Mouse (Mus musculus) 3134 (cell line): ENCODE measurements around the gene Fam83f.

ENCODE experiments used
- DNase-seq: peaks from one replicate; pipeline ENCODE4 v3.0.0-alpha.2; 2011; ENCODE audit warnings: low spot score; ENCODE audit not compliant: insufficient read length; ENCODE audit errors: extremely low read depth

Fam83f gene

GRCm38 (mm10) chr15:80660963-80661362 lies 10.7 kb upstream of the Fam83f start:
- no peak for DNase-seq

DNA sequence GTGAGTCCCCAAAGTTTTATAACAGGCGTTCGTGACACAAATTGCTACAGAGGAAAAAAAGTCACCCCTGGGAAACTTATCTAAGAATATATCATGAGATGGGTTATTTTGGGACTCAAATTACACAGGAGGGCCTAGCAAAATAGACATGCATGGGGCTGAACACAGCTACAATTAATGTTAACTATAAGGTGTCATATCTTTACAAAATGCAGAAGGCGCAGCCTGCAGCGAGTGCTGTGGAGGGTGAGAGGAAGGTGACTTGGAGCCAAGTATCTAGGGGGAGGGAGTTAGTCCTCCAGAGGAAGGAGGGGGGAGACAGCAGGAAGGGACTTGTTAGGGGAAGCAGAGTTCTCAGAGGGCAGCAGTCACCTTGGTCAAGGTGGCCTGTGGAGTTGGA lies 7.2 kb upstream of the Fam83f start:
- DNase-seq = no peak

DNA sequence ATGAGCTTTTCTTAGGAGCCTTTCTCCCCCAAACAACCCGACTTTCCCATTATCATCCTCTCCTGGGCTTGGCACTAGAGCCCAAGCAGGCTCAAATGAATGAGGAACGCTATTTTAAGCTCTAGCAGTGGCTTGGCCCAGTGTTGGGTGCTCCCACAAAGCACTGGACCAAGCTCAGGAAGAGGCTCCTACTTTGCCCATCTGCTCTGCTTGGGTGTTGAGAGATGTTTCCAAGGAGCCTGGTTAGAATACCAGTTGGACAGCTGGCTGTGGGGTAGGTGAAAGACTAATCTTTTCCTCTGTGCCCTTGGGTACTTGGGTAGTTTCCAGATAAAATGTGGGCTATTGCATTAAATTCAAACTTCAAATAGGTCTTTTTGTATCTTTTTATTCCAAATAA lies 1.2 kb downstream of the Fam83f start:
- no peak for DNase-seq

DNA sequence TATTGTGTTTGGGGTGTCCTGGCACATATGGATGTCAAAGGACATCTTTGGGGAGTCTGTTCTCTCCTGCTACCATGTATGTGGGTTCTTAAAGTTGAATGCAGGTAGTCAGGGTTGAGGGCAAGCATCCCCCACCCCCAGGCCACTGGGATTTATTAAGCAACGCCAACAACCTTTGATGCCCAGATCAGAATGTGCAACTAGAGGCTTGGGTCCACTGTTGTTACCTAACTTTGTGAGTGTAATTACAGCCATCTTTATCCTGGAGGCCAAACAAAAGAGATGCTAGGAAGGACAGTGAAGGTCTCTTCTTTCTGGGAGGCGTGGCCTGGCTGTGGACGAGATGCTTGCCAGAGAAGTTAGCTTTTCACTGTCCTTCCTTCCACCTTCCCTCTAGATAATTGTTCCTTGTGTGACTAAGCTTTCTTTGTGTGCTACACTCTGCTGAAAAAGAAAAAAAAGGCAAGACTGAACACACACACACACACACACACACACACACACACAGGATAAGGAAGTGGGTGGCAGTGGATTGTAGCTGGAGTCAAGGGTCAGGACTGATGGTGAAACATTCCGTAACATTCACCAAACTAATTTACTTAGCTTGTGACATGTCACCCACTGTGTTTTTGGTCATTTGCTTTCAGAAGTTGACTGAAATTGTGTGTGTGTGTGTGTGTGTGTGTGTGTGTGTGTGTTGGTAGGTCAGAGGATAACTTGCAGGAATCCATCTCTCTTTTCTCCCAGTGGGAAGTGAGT lies 1.9 kb downstream of the Fam83f start:
- no peak for DNase-seq

DNA sequence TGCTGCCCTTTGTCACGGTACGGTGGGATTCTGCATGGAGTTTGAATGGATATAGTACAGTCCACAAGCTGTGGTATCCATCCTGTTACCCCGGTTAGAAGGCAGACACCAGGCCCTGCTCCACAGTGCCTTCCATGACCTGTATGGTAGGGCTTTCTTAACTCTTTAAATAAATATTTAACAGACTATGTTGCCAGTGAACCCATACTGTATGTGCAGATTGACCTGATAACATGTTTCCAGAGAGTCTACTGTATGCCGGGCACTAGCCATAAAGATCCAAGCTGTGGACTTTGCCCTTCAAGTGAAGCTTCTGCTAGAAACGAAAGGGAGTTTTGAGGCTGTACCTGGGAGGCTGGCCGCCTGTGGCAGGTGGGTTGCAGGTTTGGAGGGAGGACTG lies 3.1 kb downstream of the Fam83f start:
- no peak for DNase-seq

GRCm38 (mm10) chr15:80679515-80680215 lies 8.0 kb downstream of the Fam83f start:
- DNase-seq = no peak

DNA sequence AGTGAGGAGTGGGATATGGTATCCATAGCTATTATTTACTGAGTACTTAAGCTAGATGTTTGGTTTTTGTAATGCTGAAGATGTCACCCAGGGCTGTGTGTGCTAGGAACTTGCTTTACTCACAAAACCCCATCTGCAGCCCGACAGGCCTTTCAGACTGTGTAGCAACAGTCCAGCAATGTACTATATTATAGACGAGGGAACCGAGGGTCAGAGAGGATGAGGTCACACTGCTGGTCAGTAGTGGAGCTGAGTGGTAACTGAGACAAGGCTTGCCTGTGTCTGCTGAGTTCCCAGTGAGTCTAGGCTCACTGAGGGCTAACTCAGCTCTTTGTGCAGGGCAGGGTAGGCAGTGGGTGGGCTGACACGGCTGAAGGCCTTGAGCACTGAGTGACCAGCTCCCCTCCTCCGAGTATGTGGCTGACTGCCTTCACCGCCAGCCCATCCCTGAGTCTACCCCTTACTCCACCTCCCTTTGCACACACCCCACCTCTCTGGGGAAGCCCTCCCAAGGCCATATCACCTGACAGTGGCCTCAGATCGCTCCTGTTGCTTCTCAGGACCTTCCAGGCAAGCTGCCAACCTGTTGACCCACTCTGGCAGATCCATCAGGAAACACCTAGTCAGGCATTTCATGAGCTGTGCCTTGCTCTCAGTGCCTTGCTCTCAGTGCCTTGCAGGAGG lies 8.8 kb downstream of the Fam83f start:
- DNase-seq = no peak

DNA sequence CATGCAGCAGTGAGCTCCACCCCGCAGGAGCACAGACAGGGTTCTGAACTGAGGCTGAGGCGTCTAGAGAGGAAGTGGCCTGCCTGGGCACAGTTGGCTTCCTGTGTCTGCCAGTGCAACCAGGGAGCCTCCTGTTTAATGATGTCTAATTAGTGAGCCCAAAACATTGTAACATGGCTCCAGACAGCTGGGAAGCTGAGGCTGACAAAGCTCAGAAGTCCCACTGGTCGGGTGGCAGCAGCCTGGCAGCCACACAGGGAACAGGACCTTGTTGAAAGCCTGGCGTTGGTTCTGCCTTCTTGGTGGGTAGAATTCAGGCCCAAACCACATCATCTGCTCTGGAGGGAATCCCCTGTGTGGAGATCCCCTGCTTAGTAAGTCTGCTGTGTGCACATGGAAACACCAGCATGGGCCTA lies 9.8 kb downstream of the Fam83f start:
- DNase-seq = no peak

- DNase-seq = no peak
Measured at GRCm38 (mm10) chr15:80682343-80682742, 10.7 kb downstream of the Fam83f start.

DNA sequence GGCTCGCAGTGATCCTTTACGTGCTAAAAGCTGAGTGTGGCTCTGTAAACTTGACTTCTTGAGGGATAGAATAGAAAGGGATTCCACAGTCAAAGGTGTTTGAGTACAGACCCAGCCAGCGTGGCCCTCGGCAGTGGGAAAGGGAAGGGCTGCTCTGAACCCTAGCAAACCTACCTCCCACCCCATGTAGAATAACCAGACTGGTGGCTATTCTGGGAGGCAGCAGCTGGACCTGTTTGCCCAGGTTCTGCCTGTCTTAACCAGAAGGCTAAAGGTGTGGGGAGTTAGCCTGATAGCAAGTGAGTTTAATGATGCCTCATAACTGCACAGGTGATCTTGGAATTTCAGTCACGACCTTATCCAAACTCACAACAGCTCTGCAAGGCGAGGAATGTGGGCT lies 11.5 kb downstream of the Fam83f start:
- no peak for DNase-seq

DNA sequence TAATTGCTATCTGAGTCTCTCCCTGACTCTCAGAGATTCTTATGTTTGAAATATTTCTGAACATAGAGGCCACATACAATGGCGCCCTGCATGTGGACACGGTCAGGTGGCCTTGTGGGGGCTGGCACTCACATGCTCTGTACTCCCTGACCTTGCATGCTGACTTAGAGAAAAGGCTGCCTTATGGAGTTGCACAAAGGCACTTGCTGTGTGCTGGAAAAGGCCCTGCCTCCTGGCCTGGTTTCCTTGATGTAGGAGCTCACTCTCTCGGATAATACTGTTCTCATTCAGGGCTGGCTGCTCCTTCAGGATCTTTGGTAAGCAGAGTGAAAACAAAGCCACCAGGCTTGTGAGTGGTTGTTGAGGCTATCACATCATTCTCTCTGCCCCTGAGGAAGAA lies 12.3 kb downstream of the Fam83f start:
- no peak for DNase-seq

DNA sequence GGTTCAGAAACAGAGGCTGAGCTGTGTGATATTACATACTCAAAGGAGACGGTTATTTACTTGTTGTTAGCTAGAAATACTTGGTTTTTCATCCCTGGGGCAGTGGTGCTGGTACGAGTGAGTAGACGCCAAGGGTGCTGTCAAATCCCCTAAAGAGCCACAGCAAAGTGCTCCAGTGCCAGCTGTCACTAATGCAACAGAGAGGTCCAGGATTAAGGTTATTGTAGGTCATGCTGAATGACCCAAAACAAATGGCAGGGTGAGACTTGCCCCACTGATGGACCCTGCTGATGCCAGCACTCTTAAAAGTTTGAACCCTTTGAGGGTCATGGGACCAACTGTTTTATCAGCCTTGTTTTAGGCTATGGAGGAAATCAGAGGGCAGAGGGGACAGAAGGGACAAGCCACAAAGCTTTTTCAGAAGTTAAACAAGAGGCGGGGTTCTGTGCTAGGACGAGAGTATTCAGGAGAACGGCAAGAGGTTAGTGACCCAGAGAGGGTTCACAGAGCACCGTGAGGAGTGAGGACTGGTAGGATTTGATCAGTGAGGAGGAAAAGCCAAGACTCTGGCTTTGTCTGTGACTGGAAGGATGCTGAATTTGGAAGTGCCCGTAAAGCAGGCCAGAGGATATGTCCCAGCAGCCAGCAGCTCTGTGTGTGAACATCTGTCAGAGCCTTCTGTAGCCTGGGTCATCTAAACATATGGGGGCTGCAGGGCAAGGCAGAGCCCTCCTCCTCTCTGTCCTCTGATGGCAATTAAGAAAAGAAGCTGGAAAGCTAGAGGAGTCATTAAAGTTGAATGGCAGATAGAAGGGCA lies 13.3 kb downstream of the Fam83f start:
- no peak for DNase-seq

GRCm38 (mm10) chr15:80685603-80685895 lies 13.9 kb downstream of the Fam83f start:
- DNase-seq = no peak

DNA sequence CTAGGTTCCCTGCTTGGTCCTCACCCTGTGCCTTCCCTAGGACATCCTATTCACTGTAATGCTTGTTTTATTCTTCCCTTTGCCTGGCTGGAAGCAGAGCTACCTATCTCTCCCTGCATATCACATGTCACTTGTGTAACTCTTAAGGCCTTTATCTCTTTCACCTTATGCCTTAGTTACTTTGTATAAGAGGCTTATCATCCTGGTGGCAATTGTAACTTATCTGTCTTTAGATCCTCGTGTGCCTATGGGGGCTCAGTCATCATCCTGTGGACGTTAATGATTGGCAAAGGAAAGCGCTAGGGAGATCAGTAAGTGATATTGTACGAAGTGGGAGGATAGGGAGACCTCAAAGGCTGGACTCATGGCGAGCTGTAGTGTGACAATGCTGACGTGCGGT lies 16.9 kb downstream of the Fam83f start:
- DNase-seq = no peak

DNA sequence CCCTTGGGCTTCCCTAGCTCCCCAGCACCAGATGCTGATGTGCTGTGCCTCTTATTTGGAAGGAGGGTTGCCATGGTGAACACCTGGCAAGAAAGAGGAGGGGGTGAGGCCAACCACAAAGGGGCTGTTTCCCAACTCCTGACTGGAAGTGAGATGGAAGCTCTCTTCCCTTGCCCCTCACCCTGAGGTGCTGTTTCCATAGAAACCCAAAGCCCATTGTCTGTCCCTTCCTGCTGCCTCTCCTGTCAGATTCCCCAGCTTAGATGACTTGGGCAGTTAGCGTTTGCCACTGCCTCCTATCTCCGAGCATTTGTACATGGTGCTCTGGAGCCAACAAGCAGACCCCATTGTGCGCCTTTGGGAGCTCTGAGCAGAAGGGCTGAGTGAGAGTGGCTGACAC lies 21.8 kb downstream of the Fam83f start:
- no peak for DNase-seq

DNA sequence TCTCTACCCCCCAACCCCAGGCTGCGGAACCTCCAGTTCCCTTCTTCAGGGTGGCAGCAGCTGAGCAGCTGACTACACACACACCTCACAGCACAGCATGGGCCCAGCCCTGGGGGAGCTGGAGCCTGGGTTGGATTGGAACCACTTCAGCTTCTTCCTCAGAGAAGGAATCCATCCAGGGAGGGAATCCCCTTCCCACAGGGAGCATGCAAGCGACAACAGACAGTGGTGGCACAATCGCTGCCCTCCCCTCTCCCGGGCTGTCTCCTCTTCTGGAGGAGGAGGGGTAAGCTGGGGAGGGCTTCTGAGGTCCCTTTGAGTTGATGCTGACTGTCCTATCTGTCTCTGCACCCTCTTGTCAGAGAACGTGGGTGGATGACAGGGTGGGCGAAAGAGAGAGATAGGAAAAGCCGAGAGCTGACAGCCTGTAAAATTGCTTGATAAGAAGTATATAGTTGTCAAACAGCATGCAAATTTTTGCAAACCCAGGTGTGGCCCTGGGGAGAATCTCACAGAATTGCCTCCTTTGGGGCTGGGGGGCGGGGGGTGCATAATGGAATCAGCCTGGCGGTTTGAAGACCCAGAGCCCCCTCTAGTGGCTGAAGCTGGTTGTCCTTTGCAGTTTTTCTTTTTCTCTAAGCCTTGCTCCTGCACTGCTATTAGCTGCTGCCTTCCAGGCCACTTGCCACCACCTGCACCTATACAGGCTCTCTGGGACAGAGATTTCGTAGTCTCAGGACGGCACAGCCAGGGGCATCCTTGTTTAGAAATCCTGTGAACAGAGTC lies 22.7 kb downstream of the Fam83f start:
- no peak for DNase-seq

- no peak for DNase-seq
Measured at GRCm38 (mm10) chr15:80697564-80697963, 25.9 kb downstream of the Fam83f start.

- DNase-seq = no peak
Measured at GRCm38 (mm10) chr15:80701481-80702257, 30.0 kb downstream of the Fam83f start.

- no peak for DNase-seq
Measured at GRCm38 (mm10) chr15:80702910-80703309, 31.3 kb downstream of the Fam83f start.

GRCm38 (mm10) chr15:80703495-80703894 lies 31.8 kb downstream of the Fam83f start:
- DNase-seq = no peak
